Mouse (Mus musculus) liver, postnatal 0 days (tissue): Measurements from ENCODE around the gene Lipe.

Experiments used
- CTCF ChIP-seq: sonication (generic); IDR thresholded peaks from 2 replicates; pipeline ENCODE4 v1.5.1; 2016; ENCODE audit warnings: antibody characterized with exemption, low read depth
- EP300 ChIP-seq: IDR thresholded peaks from 2 replicates; pipeline ENCODE4 v1.6.1; 2016; ENCODE audit warnings: antibody characterized with exemption, low read depth, mild to moderate bottlenecking

DNA sequence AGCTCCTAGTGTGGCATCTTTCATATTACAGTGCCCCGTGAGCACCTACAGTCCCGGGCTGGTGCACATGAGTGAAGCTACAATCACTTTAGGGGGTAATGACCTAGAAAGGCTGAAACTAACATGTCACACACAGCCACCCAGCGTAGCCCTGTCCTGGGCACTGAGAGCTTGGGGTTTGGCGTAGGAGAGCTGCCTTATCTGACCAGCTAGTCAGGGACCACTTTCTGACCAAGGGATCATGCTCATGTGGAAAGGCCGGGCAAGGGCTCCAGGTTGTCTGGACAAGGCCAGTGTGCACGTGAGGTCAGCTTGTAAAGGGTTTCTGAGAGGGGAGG, 42.3 kb upstream of the Lipe start:
- TF ChIP-seq CTCF (no peak), EP300 (no peak)
